Mouse (Mus musculus): ENCODE results near the gene Ndufv1.

- TF ChIP-seq CTCF (IDR thresholded peaks at IDR 0.05; ENCODE audit: control insufficient read depth, insufficient read depth, insufficient replicate concordance, low read depth, low read length) = no peak
- TF ChIP-seq POLR2A (IDR thresholded peaks at IDR 0.05; ENCODE audit: control insufficient read depth, low read depth, low read length) = no peak
Observed at GRCm38 (mm10) chr19:3983527-3984200, 28.9 kb downstream of the Ndufv1 start.

All from testis, adult 2 months (tissue).